Mouse (Mus musculus): ENCODE results near the gene Ndufb7.

DNA sequence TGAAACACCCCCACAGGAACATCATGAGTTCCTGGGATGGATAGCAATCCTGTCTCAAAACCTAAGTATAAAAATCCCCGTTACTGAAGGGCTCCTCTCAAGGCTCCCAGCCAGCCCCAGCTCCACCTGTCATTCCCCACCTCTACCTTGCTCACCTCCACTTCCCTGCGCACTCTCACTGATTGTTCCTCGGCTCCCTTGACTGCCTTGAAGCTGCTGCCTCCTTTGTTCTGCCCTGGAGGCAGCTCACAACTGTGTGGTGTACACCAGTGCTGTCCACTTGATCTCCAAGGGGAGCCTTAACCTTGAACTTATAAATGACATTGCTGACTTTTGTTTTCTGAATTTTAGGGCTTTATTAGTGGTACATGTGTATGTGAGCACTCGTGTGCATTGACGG lies 1.7 kb downstream of the Ndufb7 start:
- TF ChIP-seq CTCF (IDR thresholded peaks at IDR 0.05; ENCODE audit: control insufficient read depth, insufficient read depth, insufficient read length) (no peak), FOSL1 (IDR thresholded peaks at IDR 0.05; ENCODE audit: insufficient read depth, low read length, poor library complexity, severe bottlenecking) (no peak), USF1 (IDR thresholded peaks at IDR 0.05; ENCODE audit: low read depth) (no peak), MYOD1 (IDR thresholded peaks at IDR 0.05; ENCODE audit: control insufficient read depth, insufficient read length, low read depth) (no peak), MAX (IDR thresholded peaks at IDR 0.05) (no peak), MYOG (IDR thresholded peaks at IDR 0.05; ENCODE audit: control insufficient read depth, extremely low read depth, insufficient read length) (no peak)

Measured in C2C12 (cell line).